Mouse (Mus musculus): ENCODE results near the gene Nlk. TPM values are rescaled to one million over a fixed set of nuclear protein-coding genes. Genes with fewer than 3 reads are reported as not detected.

The Nlk gene
- polyA plus RNA-seq, 1 experiment from 2014 or later, result 34.4 TPM

- ATAC-seq (ENCODE audit: low FRiP score), result no peak
- 29% methylated on average over 4 of the region's 4 CpGs for WGBS
- Histone ChIP-seq H3K27ac (ENCODE audit: low read depth, low read length) (no peak overlapping the region), H3K27me3 (ENCODE audit: control insufficient read depth, insufficient read depth, low read length) (no peaks in the 10 kb centered on the region), H3K36me3 (ENCODE audit: control insufficient read depth, insufficient read depth, low read length) (no peaks in the 10 kb centered on the region), H3K9ac (ENCODE audit: low read depth, low read length) (no peak overlapping the region), H3K9me3 (ENCODE audit: control insufficient read depth, low read length) (no peaks in the 10 kb centered on the region), H3K4me3 (ENCODE audit: low read depth, low read length) (no peak overlapping the region), H3K4me1 (replicated peaks; ENCODE audit: control insufficient read depth, insufficient read depth, low read length) (no peaks in the 10 kb centered on the region), H3K4me2 (replicated peaks; ENCODE audit: low read depth, low read length) (no peak overlapping the region)
- DNase-seq (ENCODE audit: low spot score), result peak; percentile 80
Observed at GRCm38 (mm10) chr11:78560447-78560846, 136.7 kb downstream of the Nlk start.

- WGBS, result 59% methylated on average over 8 of the region's 8 CpGs
- Histone ChIP-seq H3K27ac (ENCODE audit: low read depth, low read length) (no peak overlapping the region), H3K4me1 (replicated peaks; ENCODE audit: control insufficient read depth, insufficient read depth, low read length) (no peaks in the 10 kb centered on the region), H3K27me3 (ENCODE audit: control insufficient read depth, insufficient read depth, low read length) (no peaks in the 10 kb centered on the region), H3K9ac (ENCODE audit: low read depth, low read length) (no peak overlapping the region), H3K4me3 (ENCODE audit: low read depth, low read length) (no peak overlapping the region), H3K9me3 (ENCODE audit: control insufficient read depth, low read length) (no peaks in the 10 kb centered on the region), H3K4me2 (replicated peaks; ENCODE audit: low read depth, low read length) (no peak overlapping the region), H3K36me3 (ENCODE audit: control insufficient read depth, insufficient read depth, low read length) (no peaks in the 10 kb centered on the region)
- no peak for DNase-seq (ENCODE audit: low spot score)
- ATAC-seq (ENCODE audit: low FRiP score), result no peak
Observed at GRCm38 (mm10) chr11:78557241-78557640, 139.9 kb downstream of the Nlk start.

- 74% methylated on average over 4 of the region's 4 CpGs for WGBS
- H3K4me2 ChIP-seq (replicated peaks; ENCODE audit: low read depth, low read length), result no peak overlapping the region
- ATAC-seq (ENCODE audit: low FRiP score) (no peak), DNase-seq (ENCODE audit: low spot score) (no peak)
- no peaks in the 10 kb centered on the region for H3K4me1 ChIP-seq (replicated peaks; ENCODE audit: control insufficient read depth, insufficient read depth, low read length)
- no peak overlapping the region for H3K4me3 ChIP-seq (ENCODE audit: low read depth, low read length)
- H3K36me3 ChIP-seq (ENCODE audit: control insufficient read depth, insufficient read depth, low read length), result no peaks in the 10 kb centered on the region
- H3K27ac ChIP-seq (ENCODE audit: low read depth, low read length), result no peak overlapping the region
- H3K9ac ChIP-seq (ENCODE audit: low read depth, low read length), result no peak overlapping the region
- no peaks in the 10 kb centered on the region for H3K9me3 ChIP-seq (ENCODE audit: control insufficient read depth, low read length)
- H3K27me3 ChIP-seq (ENCODE audit: control insufficient read depth, insufficient read depth, low read length), result no peaks in the 10 kb centered on the region
Observed at GRCm38 (mm10) chr11:78556070-78556469, 141.1 kb downstream of the Nlk start.

DNA sequence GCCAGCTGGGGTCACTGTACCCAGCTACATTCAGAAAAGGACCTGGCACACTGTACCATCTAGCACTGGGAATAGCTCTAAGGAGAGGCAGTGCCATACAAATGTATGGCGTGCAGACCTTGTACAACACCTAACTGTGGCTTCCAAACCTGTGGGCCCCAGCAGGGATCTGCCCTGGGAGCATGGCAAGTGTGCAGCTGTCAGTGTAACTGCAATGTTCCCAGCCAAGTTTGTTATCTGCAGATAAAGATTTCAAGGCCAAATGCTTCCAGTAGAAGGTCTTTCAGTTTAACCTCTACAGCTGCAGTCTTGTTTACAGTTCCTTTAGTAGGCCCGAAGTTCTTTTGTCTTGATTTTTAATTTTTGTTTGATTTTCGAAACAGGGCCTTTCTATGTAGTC is 141.6 kb downstream of the Nlk start:
- Histone ChIP-seq H3K9me3 (ENCODE audit: control insufficient read depth, low read length) (no peaks in the 10 kb centered on the region), H3K4me2 (replicated peaks; ENCODE audit: low read depth, low read length) (no peak overlapping the region), H3K27ac (ENCODE audit: low read depth, low read length) (no peak overlapping the region), H3K36me3 (ENCODE audit: control insufficient read depth, insufficient read depth, low read length) (no peaks in the 10 kb centered on the region), H3K4me1 (replicated peaks; ENCODE audit: control insufficient read depth, insufficient read depth, low read length) (no peaks in the 10 kb centered on the region), H3K27me3 (ENCODE audit: control insufficient read depth, insufficient read depth, low read length) (no peaks in the 10 kb centered on the region), H3K4me3 (ENCODE audit: low read depth, low read length) (no peak overlapping the region), H3K9ac (ENCODE audit: low read depth, low read length) (no peak overlapping the region)
- no peak for ATAC-seq (ENCODE audit: low FRiP score)
- no peak for DNase-seq (ENCODE audit: low spot score)
- 81% methylated on average over 3 of the region's 3 CpGs for WGBS

DNA sequence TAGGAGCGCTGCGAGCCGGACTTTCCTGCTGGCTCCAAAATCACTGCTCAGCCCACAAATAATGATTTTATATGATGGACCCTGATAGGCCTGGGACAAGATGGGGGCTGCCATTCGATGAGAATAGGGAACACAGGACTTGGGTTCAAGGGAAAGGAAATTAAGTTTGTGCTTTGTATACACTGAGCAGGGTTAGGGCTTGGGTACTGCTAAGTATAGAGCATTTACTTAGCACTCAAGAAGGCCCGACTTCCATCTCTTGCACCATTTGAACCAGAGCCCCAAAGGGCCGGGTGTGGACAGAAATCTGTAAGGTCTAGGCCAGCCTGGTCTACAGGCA is 146.1 kb downstream of the Nlk start:
- Histone ChIP-seq H3K9ac (ENCODE audit: low read depth, low read length) (peak overlapping the region; percentile 60), H3K9me3 (ENCODE audit: control insufficient read depth, low read length) (no peaks in the 10 kb centered on the region), H3K36me3 (ENCODE audit: control insufficient read depth, insufficient read depth, low read length) (no peaks in the 10 kb centered on the region), H3K4me2 (replicated peaks; ENCODE audit: low read depth, low read length) (peak overlapping the region; percentile 82), H3K4me3 (ENCODE audit: low read depth, low read length) (peak overlapping the region; percentile 66), H3K4me1 (replicated peaks; ENCODE audit: control insufficient read depth, insufficient read depth, low read length) (no peaks in the 10 kb centered on the region; the same call in 1 of the 2 replicates), H3K27ac (ENCODE audit: low read depth, low read length) (peak overlapping the region; percentile 51; the same call in 1 of the 2 replicates), H3K27me3 (ENCODE audit: control insufficient read depth, insufficient read depth, low read length) (no peaks in the 10 kb centered on the region)
- 35% methylated on average over 6 of the region's 6 CpGs for WGBS
- no peak for DNase-seq (ENCODE audit: low spot score)
- ATAC-seq (ENCODE audit: low FRiP score), result peak; percentile 58

GRCm38 (mm10) chr11:78550168-78551058 is 146.8 kb downstream of the Nlk start, which contains the start of gene Tmem97:
Gene Tmem97, minus strand, starts transcription at chr11:78550777.
- Histone ChIP-seq H3K9me3 (ENCODE audit: control insufficient read depth, low read length) (no peaks in the 10 kb centered on the region), H3K27ac (ENCODE audit: low read depth, low read length) (peak within 1 kb of the TSS; percentile 60), H3K9ac (ENCODE audit: low read depth, low read length) (peak within 1 kb of the TSS; percentile 68), H3K27me3 (ENCODE audit: control insufficient read depth, insufficient read depth, low read length) (no peaks in the 10 kb centered on the region), H3K36me3 (ENCODE audit: control insufficient read depth, insufficient read depth, low read length) (no peaks in the 10 kb centered on the region), H3K4me1 (replicated peaks; ENCODE audit: control insufficient read depth, insufficient read depth, low read length) (no peaks in the 10 kb centered on the region; the same call in 1 of the 2 replicates), H3K4me2 (replicated peaks; ENCODE audit: low read depth, low read length) (peak within 1 kb of the TSS; percentile 82), H3K4me3 (ENCODE audit: low read depth, low read length) (peak within 1 kb of the TSS; percentile 66)
- peak; percentile 100 for ATAC-seq (ENCODE audit: low FRiP score)
- under 1% methylated on average over 60 of the region's 60 CpGs for WGBS
- DNase-seq (ENCODE audit: low spot score), result peak; percentile 95

DNA sequence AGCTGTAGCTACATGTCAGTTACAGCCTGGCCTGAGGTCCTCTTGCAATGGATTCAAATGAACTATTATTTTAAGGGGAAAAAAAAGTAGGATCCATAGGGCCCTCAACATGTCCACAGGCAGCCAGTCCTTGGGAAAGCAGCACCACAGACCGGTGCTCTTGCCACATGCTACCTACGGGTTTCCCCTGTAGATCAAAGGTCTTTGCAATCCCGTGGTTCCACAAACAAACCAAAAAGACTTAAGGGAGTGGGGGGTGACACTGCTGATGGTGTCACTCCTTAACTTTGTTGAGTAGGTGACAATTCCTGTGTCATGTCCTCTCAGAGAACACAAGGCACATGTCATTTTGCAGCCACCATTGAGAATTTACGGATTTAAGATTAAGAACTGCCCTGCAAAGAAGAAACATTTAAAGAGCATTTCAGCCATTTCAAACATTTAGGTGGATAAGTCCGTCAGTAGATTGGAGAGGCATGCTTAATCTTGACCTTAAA is 147.6 kb downstream of the Nlk start:
- Histone ChIP-seq H3K27ac (ENCODE audit: low read depth, low read length) (no peak overlapping the region), H3K9ac (ENCODE audit: low read depth, low read length) (peak overlapping the region; percentile 68), H3K9me3 (ENCODE audit: control insufficient read depth, low read length) (no peaks in the 10 kb centered on the region), H3K4me1 (replicated peaks; ENCODE audit: control insufficient read depth, insufficient read depth, low read length) (no peaks in the 10 kb centered on the region; the same call in 1 of the 2 replicates), H3K4me3 (ENCODE audit: low read depth, low read length) (peak overlapping the region; percentile 66), H3K36me3 (ENCODE audit: control insufficient read depth, insufficient read depth, low read length) (no peaks in the 10 kb centered on the region), H3K27me3 (ENCODE audit: control insufficient read depth, insufficient read depth, low read length) (no peaks in the 10 kb centered on the region), H3K4me2 (replicated peaks; ENCODE audit: low read depth, low read length) (peak overlapping the region; percentile 82)
- WGBS, result 14% methylated on average over 5 of the region's 5 CpGs
- DNase-seq (ENCODE audit: low spot score), result no peak
- no peak for ATAC-seq (ENCODE audit: low FRiP score)

- DNase-seq (ENCODE audit: low spot score) (no peak), ATAC-seq (ENCODE audit: low FRiP score) (no peak)
- Histone ChIP-seq H3K36me3 (ENCODE audit: control insufficient read depth, insufficient read depth, low read length) (no peaks in the 10 kb centered on the region), H3K4me2 (replicated peaks; ENCODE audit: low read depth, low read length) (no peak overlapping the region), H3K4me1 (replicated peaks; ENCODE audit: control insufficient read depth, insufficient read depth, low read length) (no peaks in the 10 kb centered on the region; the same call in 1 of the 2 replicates), H3K4me3 (ENCODE audit: low read depth, low read length) (no peak overlapping the region), H3K27ac (ENCODE audit: low read depth, low read length) (no peak overlapping the region), H3K27me3 (ENCODE audit: control insufficient read depth, insufficient read depth, low read length) (no peaks in the 10 kb centered on the region), H3K9ac (ENCODE audit: low read depth, low read length) (no peak overlapping the region), H3K9me3 (ENCODE audit: control insufficient read depth, low read length) (no peaks in the 10 kb centered on the region)
- whole genome bisulfite sequencing, result 80% methylated on average over 2 of the region's 2 CpGs
Observed at GRCm38 (mm10) chr11:78547718-78548460, 149.3 kb downstream of the Nlk start.
